Mouse (Mus musculus): Measurements from ENCODE around the gene Mpp4.

Mpp4 gene

DNA sequence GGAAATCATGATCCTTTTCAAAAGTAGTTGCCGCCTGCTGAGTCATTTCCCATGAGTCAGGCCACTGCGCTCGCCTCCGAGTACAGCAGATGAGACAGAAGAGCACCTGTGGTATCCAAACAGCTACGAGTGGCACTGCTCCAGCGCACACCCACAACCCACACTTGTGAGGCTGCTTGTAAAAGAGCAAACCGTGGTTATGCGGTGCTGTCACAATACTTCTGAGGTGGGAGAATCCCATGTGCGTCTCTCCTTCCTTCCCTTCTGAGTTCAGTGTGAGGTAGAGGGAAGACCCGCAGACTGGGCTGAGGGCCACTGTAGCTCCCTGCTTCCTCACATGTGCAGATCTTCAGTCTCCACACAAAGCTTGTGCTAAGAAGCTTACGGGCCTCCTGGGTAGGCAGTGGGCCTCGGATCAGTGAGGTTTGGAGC, at the start of gene Mpp4:
Gene Mpp4 (minus strand): TSS at position 360 of the 432 bp plus-strand sequence.
- no peak for DNase-seq

GRCm38 (mm10) chr1:59212951-59213350, 49.8 kb upstream of the Mpp4 start:
- no peak for DNase-seq

DNA sequence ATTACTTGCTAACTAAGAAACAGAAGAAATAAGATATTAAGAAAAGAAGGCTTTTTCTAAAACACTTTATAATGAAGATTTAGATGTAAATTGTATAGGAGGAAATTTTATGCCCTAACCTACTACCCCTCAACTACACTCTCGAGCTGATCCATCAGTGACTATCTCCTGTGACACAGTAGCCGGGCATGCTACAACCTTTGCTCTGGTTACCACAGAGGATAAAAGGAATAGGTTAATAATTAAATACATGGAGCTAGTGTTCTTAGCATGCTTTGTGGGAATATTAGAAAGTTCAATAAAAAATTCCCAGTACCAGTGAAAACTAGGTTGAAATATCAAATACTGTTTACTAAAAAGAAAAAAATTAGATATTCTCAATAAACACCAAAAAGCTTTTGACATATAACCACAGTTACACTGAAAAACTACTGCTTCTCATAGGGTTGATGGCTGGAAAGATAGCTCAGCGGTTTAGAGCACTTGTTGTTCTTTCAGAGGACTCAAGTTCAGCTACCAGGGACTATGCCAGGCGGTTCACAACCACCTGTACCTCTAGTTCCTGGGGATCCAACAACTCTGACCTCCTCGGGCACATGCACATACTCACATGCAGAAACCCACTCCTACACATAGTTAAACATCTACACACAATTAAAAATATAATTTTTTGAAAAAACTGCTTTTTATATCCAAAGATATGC, 49.0 kb upstream of the Mpp4 start:
- DNase-seq = no peak

DNA sequence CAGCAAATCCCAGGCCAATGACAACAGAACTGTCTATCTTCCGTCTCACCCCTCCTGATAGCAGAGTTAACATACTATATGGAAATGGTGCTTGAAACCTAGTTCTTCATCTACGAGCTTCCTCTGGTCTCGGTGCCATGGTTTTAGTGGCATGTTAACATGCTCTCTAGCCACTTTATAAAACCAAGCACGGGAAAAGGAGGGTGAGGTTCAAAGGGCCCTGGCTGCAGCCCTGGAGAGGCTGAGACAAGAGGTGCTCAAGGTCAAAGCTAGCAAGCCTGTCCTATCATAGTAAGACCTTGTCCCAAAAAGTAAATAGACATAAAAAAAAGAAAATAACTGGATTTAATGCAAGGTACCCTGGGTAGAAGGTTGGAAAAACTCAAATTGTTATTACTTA, 48.5 kb upstream of the Mpp4 start:
- peak in 1 of 2 experiments; percentile 11 for DNase-seq

GRCm38 (mm10) chr1:59208331-59208730, 45.1 kb upstream of the Mpp4 start:
- no peak for DNase-seq

- no peak for DNase-seq
Measured at GRCm38 (mm10) chr1:59204489-59204888, 41.3 kb upstream of the Mpp4 start.

GRCm38 (mm10) chr1:59202367-59202766, 39.2 kb upstream of the Mpp4 start:
- no peak for DNase-seq

DNA sequence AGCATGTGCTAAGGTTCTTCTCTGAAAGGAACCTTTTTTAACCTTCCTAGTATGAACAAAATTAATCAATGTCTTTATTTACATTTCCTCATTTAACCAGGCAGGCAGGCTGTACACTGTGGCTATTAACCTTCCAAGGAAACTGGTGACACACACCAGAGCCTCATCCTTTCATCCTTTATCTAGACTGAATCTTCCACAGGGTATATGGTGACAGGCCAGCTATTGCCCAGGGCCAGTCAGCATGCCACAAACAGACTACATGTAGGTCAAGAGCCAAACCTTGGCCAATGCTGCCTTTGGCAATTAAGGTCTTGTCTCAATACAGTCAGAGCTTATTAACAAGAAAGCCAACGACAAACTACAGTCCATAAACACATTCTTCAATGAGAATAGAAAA, 38.4 kb upstream of the Mpp4 start:
- DNase-seq = no peak

- DNase-seq = no peak
Measured at GRCm38 (mm10) chr1:59200960-59201359, 37.8 kb upstream of the Mpp4 start.

GRCm38 (mm10) chr1:59194979-59195378, 31.8 kb upstream of the Mpp4 start:
- no peak for DNase-seq

- no peak for DNase-seq
Measured at GRCm38 (mm10) chr1:59187786-59188185, 24.6 kb upstream of the Mpp4 start.

- DNase-seq = no peak
Measured at GRCm38 (mm10) chr1:59186317-59186716, 23.1 kb upstream of the Mpp4 start.

GRCm38 (mm10) chr1:59185410-59185809, 22.2 kb upstream of the Mpp4 start:
- DNase-seq = no peak

- no peak for DNase-seq
Measured at GRCm38 (mm10) chr1:59183045-59183444, 19.9 kb upstream of the Mpp4 start.

DNA sequence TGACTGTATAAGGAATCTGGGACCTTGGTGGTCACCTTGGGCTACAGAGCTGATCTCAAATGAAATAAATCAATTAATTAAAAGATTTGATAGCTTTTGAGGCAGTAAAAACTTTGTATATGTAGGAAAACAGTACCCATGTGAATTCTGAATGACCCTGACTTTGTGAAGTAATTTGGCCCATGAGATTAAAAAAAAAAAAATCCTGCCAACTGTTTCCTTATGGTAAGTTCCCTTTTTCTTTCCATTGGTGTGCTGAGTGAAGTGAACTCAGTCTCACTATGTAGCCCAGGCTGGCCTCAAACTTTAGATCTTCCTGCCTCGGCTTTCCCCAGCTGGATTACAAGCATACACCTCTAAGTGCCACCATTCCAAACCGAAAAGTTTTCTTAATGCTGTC, 19.2 kb upstream of the Mpp4 start:
- no peak for DNase-seq

DNA sequence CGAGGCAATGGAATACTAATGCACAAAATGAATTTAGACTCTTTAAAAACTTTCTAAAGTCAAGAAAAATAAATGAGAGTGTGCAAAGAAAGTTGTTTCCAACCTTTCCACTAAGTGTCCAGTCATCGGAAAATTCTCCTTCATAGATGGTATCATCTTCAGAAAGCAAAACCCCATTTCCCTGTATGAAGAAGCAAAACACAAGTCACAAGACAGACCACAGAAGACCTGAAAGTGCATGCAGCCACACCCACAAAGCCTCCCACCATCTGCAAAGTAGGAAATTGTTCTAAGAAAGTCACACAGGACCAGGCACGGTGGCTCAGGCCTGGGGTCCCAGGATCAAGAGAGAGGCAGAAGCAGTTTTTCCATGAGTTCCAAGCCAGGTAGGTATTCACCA, 16.8 kb upstream of the Mpp4 start:
- DNase-seq = no peak

DNA sequence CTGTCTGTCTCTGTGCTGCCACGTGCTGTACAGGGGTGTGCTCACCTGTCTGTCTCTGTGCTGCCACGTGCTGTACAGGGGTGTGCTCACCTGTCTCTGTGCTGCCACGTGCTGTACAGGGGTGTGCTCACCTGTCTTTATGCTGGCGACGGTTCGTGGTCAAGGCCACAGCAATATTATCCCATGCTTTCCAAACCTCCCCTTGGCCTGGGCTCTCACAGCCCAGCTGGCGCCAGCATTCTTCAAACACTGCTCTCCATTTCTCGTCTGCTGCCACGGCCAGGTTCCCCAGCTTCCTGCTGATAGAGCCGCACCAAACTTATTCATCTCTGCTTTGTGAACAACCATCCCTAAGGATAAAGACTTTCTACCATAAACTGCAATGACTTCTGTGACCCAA, 15.2 kb upstream of the Mpp4 start:
- DNase-seq = no peak

GRCm38 (mm10) chr1:59174514-59175373, 11.6 kb upstream of the Mpp4 start:
- DNase-seq = peak in 1 of 2 experiments; percentile 12

DNA sequence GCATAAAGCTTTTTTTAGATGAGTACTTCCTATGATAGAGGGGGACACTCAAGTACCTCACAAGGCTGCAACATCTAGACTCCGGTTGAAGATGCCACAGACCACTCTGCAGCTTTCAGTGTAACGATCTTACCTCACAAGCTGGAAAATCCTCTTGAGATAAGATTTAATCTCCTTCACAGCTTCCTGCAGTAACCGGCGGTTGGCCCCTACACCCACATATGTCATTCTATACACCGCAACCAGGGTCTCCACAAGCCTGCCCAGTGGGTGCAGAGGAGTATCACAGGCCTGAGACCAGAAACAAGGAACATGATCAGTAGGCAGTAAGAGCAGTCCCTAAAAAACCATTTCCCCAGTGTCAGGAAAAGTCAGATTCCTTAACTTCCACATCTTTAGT, 9.8 kb upstream of the Mpp4 start:
- no peak for DNase-seq

DNA sequence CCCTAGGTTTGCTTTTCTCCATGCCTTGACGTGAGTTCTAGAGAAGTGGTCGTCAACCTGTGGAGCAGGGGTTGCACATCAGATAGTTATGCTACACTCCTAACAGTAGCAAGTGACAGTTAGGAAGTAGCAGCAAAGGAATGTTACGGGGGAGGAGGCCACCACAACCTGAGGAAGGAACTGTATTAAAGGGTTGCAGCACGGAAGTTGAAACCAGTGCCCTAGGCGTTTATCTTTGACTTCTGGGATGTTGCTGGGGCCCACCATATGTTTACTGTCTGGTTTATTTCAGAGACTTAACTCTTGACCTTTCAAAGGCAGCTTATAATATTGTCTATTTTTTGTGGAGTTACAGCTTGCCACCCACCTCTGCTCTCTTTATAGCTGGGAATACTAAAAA, 8.7 kb upstream of the Mpp4 start:
- DNase-seq = no peak

GRCm38 (mm10) chr1:59170290-59170689, 7.1 kb upstream of the Mpp4 start:
- DNase-seq = no peak

DNA sequence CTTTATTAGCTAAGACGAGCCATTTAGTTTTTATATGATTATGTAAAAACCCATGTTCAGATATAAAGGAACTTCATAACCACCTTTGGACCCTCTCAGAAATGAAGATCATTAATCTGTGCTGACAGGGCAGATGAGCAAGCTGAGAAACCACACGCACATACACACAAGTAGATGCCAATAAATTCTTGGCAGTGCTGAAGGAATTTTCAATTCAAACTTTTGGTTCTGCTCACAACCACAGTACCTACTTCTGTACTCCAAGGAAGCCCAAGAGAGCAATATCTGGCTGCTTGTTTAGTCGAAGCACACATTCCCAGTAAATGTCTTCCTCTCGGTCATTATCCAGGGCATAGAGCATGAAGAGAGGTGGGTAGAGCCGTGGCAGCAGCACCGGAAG, 6.4 kb upstream of the Mpp4 start:
- DNase-seq = no peak

DNA sequence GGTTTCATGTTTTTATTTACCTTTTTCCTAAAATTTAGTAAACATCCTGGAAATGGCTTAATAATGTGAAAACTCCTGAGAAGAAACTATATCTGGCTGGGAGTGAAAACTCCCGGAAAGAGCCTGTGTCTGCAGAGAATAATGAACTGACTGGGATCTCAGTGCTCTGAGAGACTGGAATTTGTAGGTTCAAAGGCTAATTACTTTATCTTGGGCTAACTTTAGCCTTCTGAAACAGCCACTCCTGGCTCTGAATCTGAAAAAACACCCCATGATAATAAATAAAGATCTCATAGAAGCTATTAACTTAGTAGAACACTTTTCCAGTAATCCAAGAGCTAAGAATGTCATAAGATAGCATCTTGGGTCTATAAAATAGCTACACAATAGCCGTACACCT, 5.4 kb upstream of the Mpp4 start:
- no peak for DNase-seq

Measured in lung, adult 18-20 months (tissue).